Mouse (Mus musculus): ENCODE data around the gene Cd79b.
"Not testable (repeated sequence)": the region's sequence is repeated elsewhere in the genome, so short reads cannot be mapped to it uniquely, and the experiment has no call there.

The Cd79b gene

DNA sequence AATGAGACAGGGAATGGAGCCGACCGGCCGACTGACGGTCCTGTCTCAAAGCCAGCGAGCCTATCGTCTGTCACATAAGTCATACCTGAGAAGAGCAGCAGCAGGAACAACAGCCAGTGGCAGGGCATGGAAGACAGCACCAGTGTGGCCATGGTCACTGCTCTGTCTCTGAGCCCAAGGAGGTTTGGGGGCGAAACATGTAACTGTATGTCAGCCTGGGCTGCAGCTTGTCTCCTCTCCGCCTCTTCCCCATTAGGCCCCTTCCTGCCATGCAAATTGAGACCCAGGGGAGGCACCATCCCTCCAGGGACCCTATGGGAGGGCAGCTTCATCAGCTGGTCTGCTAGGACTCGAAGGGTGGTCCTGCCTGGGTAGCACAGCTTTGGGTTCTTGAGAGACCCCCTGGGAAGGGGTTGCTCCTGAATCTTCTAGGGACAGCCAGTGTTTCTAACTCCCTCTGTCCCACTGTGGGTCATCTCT is at the start of gene Cd79b:
Gene Cd79b, minus strand, starts transcription at position 430 of the 480 bp plus-strand sequence.
- in situ Hi-C loops (cut with MboI, MseI) = no loop called here

DNA sequence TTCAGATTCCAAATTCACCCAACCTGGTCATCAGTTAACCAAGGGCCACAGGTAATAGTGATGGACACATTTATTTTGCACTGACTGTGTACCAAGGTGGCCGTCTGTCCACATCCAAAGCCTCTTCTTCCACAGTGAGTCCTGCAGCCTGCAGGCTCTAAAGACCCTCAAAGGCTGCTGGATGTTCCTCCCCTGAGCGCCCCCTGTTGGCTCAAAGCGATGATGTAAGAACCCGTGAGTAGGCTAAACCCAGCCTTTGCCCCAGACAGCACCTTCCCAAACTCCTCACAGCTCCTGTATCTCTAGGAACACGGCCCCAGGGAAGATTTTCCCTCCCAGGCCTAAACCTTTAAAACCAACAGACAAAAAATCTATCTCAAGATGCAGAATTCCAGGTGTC is 44.8 kb upstream of the Cd79b start:
- in situ Hi-C loops (cut with MboI, MseI) = loop anchor here (10.0 kb wide), 1 partner anchor 795 kb away; no protein-coding TSS in a partner anchor

DNA sequence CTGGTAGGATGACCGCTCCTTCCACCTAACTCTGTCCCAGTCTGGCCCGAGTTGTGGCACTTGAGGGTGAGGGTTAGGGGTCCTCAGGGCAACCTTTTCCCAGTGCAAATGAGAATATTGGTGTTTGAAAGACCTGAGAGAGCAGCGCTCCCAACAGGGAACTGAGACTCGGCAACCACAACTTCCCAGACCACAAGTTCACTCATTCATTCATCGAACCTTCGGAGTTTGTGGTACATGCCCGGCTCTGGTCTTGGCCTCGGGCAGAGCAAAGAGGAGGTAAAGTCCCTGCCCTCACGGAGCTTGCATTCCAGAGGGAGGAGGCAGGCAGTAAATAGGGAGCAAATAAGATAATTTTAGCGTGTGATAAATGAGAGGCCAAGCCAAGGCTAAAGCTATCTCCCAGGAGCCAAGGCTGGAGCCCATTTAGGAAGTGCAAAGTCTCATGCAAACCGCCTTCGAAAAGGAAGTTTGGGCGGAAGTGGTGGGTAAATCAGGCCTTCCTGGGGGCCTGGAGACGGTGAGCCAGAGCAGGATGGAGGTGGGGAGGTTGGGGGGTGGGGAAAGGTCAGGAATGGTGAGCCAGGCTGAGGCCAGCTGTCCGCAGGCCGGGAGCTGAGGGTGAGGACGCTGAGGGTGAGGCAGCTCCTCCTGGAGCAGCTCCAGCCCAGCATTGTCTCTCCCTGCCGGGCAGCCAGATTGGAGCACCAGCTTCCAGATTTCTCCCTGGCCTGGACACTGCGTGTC is 41.0 kb upstream of the Cd79b start:
- in situ Hi-C loops (cut with MboI, MseI) = loop anchor here (10.0 kb wide), 1 partner anchor 799 kb away; no protein-coding TSS in a partner anchor

DNA sequence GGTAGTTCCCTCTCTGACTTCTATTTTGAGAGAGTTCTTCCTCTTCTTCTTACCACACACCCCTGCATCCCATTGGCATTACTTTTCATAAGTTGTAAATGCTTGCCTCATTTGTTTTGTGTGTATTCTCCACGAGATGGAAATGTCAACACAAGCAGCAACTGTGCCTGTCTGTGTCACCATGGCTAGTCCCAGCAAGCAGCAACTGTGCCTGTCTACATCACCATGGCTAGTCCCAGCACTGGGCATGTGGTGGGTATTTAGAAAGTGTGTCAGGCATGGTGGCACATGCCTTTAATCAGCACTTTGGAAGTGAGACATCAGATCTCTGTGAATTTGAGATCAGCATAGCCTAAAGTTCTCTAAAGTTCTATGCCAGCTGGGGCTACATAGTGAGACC is 39.6 kb upstream of the Cd79b start:
- in situ Hi-C loops (cut with MboI, MseI) = loop anchor here (10.0 kb wide), 1 partner anchor 801 kb away; no protein-coding TSS in a partner anchor

DNA sequence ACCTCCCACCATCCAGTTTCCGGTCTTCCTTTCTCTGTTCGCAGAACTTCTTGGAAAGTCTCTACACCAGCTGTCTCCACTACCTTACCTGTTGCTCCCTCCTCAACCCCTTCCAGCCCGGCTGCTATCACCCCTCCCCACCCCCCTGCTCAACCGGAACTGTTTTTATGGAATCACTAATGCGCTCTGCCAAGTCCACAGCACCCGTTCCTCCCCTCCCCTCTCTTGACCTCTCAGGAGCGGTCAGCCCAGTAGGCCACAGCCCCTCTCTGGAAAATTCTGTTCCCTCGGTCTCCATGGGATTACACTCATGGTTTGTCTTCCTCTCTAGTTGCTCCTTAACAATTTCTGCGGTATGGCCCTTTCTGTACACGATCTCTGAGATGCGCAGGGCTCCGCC is 38.6 kb upstream of the Cd79b start, which contains the start of gene Scn4a:
Gene Scn4a, minus strand, starts transcription at position 101 of the 400 bp plus-strand sequence.
- in situ Hi-C loops (cut with MboI, MseI) = loop anchor here (10.0 kb wide), 1 partner anchor 802 kb away; no protein-coding TSS in a partner anchor

DNA sequence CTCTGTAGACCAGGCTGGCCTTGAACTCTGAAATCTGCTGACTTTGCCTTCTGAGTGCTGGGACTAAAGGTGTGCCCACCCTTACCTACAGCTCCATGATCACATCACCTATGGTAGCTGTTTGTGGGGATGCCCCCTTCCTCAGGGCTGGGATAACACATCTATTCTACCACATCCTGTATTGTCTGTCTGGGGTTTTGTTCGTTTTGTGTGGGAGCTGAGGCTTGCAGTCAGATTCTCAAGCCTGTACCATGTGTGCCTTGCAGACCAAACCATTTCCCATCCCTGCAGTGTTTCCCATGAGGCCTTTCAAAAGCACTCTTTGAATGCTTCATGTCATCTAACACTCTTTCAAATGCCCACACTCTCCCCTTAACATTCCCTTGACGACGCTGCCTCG is 37.4 kb upstream of the Cd79b start:
- in situ Hi-C loops (cut with MboI, MseI) = loop anchor here (10.0 kb wide), 1 partner anchor 803 kb away; no protein-coding TSS in a partner anchor

DNA sequence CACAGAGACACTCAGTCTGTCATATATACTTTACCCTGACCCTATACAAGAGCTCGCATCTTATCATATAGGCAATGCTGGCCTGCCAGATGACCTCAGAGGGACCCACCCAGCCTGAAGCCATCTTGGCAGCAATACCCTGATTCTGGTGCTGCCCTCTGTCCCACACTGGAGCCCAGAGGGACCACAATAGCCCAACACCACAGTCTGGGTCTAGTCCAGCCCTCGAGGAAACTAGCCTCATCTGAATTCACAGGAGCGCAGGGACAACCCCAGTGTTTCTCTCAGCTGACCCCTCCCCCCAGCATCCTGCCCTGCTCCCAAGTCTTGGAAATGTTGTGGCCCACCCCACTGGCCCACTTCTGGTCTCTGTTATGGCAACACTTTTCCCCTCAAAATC is 36.7 kb upstream of the Cd79b start:
- in situ Hi-C loops (cut with MboI, MseI) = loop anchor here (10.0 kb wide), 1 partner anchor 804 kb away; no protein-coding TSS in a partner anchor

DNA sequence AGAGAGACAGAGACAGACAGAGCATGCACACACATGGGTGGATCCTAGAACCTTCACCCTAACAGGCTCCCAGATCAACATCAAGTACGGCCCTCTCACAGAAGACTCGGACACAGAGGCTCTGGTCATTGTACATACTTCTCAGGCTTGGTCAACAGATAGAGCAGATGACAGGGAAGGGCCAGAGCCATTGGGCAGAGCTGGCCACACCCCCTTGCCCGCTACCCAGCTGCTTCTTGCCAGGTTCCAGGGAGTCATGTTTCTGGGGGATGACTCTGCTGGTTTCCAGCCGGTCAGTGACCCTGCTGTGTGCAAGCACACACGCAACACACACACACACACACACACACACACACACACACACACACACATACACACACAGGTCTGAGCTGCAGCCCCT is 36.3 kb upstream of the Cd79b start:
- in situ Hi-C loops (cut with MboI, MseI) = loop anchor here (10.0 kb wide), 1 partner anchor 804 kb away; no protein-coding TSS in a partner anchor

DNA sequence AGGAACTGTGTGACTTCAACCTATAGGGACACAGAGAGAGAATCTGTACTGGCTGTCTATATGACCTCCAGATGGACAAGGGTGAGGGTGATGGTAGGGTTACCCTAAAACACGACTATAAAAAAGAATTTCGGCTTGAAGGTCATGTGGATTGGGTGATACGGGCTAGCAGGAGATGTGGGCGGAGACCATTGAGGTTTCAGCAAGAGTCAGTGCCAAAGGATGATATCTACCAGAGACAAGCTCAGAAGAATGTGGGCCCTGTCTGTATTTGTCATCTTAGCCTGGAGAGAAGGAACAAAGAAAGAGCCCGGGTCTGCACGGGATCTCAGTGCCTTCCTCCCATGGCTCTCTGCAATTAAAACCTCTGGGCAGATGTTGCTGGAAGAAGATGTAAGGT is 35.2 kb upstream of the Cd79b start:
- in situ Hi-C loops (cut with MboI, MseI) = loop anchor here (10.0 kb wide), 1 partner anchor 805 kb away; no protein-coding TSS in a partner anchor

DNA sequence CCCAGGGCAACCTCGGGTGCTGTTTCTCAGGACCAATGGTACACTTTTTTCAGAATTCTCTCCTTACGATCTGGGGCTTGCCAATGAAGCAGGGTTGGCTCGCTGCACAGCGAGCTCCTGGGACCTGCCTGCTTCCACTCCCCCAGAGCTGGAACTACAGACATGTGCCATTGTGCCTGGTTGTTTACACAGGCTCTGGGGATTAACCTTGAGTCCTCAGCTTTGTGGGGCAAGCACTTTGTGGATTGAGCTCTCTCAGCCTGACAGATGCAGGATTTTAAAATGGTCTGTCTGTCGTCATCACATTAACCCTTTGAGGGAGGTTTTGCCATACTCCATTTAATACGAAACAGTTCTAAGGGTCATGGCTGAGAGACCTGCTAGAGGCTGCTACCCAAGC is 30.3 kb upstream of the Cd79b start:
- in situ Hi-C loops (cut with MboI, MseI) = no loop called here

DNA sequence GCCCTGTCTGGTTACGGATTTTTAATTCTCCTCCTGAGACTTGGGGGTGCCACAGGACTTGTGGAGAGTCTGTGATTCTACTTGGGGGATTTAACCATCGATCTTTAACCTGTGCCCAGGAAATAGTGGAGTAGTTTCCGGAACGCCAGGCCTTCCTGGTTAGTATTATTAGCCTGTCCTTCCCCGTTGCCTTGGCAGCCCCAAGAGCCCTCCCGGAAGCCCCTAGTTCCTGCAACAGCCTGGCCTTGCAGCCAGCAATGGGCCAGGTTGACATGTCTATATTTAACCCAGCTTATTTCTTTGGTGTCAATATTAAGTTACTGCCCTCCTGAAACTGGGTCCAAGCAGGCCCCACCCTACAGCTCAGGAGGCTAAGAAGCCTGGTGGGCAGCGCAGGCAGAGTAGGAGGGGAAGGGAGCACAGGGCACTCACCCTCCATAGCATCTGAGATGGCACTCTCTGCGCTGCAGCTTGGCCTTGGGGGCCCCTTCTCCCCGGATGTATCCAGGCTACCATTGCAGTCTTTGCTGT is 26.5 kb upstream of the Cd79b start:
- in situ Hi-C loops (cut with MboI, MseI) = no loop called here

DNA sequence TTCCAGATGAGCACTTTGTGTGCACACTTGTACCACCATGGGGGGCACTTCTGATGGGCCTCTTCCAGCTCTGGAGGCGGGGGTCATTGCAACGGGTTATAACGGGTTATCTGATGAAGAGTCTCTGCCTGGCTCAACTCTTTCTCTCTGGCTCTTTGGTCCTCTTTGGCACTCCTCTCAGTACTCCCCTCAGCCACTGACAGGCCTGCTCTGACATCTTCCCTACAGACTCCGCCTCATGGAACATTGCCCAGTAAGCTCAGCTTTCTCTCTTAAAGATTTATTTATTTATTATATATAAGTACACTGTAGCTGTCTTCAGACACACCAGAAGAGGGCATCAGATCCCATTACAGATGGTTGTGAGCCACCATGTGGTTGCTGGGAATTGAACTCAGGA is 24.8 kb upstream of the Cd79b start:
- in situ Hi-C loops (cut with MboI, MseI) = not testable (repeated sequence)

DNA sequence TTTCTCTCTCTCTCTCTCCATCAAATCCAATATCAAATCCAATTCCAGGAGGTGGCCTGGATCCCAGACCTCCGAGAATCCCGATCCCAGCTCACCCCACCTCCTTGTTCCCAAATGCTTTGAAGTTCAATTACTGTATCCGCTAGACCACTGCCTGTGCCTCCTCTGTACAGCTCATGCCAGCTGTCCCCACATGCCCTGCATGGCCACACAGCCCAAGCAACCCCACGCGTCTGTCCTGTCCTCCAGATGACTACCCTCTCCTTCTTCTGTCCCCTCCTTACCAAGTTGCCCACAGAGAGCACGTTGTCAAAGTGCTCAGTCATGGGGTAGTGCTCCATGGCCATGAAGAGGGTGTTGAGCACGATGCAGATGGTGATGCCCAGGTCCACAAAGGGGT is 24.3 kb upstream of the Cd79b start:
- in situ Hi-C loops (cut with MboI, MseI) = no loop called here

DNA sequence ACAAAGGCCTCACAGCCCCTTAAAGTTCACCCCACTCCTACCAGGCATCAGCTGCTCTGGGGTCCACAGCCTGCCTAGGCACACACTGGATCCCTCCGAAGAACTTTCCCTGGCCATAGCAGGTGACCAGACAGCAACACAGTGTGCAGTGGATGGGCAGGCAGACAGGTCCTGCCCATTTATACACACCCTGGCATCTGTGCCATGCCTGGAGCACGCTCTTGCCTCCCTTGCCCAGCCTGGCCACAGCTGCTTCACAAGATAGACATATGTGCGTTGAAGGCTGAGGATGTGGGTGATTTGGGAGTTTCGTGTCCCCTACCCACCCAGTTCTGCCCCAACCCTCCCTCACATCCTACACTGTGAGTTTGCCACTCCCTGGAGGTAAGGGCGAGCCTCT is 23.5 kb upstream of the Cd79b start:
- in situ Hi-C loops (cut with MboI, MseI) = no loop called here

DNA sequence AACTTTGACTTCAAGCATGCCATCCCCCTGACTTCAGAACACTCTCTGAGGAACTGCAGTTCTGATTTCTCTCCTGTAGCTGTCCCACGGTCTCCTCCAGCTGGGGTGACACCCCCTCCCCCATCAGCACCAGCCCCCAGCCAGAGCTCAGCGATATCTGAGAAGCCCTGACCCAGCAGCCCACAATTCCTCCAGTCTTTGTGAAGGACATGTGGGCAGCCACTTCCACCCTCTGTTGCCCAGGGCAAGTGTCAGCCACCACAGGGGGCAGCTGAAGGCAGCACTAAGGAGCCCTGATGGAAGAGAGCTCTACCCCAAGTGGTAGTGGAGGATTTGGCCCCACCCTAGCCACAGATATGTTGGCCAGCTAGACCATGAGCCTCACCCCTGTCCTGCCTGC is 19.5 kb upstream of the Cd79b start:
- in situ Hi-C loops (cut with MboI, MseI) = no loop called here

DNA sequence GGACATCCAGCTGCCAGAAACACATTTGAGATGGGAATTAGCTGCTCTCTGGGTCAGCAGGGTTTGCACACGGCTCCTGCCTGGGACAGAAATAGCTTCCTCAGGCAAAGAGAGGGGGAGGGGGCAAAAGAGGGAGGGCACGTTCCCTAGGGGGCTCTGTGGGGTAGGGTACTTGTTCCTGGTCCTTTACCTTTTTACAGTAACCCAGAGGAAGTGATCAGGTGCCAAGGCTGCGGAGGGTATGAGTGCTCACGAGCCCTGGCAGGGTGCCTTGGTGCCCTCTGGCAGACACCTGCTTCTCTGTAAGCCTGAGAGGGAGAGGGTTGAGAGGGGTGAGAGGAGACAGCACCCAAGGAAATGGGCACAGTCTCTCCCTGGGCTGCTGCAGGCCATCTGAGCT is 17.9 kb upstream of the Cd79b start:
- in situ Hi-C loops (cut with MboI, MseI) = no loop called here

DNA sequence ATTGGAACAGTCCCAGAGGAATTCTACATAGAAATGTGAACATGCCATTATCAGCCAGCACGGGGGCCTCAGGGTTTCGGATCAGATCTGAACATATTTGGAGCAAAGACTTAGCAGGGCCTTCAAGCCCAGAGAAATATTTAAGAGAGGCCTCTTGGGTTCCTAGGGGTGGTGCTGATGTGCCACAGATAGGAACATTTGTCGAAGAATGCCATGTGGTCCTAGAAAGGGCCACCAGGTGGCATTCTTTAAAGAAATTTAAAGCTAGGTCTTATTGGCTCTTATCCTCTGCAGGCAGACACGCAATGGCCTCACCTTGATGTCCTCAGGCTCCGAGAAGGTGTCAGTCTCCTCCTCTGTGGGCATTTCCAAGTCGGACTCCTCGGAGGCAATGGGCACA is 15.1 kb upstream of the Cd79b start:
- in situ Hi-C loops (cut with MboI, MseI) = loop anchor here (5.0 kb wide), 1 partner anchor 48 kb away; no protein-coding TSS in a partner anchor

DNA sequence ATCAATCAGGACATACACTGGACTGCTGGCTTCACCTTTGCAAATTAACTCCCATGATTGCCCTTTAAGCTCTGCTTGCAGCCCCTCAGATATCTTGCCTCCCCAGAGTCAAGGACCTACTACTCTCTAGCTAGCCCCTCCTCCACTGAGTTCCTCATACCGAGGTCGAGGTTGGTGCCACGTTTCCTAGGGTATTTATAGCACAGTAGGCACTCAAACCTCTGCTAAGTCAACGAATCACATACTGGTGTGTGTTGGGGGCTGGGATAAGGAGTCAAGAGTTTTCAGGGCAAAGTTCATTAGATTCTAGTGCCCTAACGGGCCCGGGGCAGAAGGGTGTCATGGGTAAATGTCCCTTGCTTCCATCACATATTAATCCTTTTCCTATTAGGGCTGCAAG is 14.6 kb upstream of the Cd79b start:
- in situ Hi-C loops (cut with MboI, MseI) = loop anchor here (5.0 kb wide), 1 partner anchor 48 kb away; no protein-coding TSS in a partner anchor

DNA sequence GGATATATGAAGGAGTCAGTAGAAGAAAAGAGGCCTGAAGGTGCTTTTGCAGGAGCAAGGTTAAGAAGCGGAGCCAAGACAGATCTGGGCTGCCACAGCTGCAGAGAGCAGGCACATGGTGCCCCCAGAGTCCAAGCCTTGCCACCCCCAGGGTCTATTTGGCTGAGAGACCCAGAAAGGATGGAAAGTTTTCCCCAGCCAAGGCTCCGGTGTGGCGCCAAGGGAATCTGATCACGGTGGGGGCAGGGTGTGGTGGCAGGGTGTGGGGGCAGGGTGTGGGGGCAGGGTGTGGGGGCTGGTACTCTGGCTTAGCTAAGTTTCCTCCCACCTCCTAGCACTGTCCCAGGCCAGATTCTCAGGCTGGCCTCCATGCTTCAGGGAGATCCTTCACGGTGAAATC is 14.0 kb upstream of the Cd79b start:
- in situ Hi-C loops (cut with MboI, MseI) = loop anchor here (5.0 kb wide), 1 partner anchor 49 kb away; no protein-coding TSS in a partner anchor

DNA sequence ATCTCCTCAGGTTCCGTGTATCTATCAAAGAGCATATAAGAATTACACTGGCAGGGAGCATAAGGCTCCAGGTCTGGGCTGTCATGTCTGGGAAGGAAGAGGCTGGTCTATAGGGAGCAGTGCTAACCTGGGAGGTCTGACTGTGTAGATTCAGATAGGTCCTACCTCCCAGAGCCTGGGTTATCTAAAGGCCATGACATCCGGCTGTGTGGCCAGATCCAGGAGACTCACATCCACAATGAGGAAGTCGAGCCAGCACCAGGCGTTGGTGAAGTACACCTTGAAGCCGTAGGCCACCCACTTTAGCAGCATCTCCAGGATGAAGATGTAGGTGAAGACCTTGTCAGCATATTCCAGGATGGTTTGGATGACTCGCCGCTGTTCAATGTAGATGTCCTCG is 11.9 kb upstream of the Cd79b start:
- in situ Hi-C loops (cut with MboI, MseI) = loop anchor here (5.0 kb wide), 1 partner anchor 51 kb away; no protein-coding TSS in a partner anchor

DNA sequence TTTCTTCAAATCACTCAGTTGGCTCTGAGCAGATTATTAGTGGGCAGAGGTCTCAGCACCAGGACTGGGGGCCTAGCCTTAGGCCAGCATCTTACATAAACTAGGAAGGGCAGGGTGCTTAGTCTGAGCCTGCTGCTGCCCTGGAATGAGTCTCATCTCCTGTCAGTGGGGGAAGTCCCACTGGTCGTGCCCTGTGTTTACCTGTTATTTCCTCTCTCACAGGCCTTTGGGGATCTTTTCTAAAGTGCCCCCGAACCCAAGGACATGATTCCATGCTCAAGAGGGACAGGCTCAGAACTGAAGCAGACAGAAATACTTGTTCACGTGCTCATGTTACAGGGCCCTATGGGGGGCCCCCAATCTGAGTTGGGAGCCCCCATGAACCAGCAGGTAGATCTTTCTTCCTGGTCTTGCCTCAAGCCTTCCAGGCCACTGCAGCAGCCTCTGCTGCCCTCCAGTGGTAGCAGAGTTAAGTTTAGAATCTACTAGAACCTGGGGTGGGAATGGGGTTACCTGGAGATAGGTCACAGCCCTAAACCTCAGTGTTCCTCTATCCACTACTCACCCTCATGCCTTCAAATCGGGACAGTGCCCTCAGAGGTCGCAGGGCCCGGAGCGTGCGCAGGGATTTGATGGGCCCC is 11.1 kb upstream of the Cd79b start:
- in situ Hi-C loops (cut with MboI, MseI) = loop anchor here (5.0 kb wide), 1 partner anchor 52 kb away; no protein-coding TSS in a partner anchor

DNA sequence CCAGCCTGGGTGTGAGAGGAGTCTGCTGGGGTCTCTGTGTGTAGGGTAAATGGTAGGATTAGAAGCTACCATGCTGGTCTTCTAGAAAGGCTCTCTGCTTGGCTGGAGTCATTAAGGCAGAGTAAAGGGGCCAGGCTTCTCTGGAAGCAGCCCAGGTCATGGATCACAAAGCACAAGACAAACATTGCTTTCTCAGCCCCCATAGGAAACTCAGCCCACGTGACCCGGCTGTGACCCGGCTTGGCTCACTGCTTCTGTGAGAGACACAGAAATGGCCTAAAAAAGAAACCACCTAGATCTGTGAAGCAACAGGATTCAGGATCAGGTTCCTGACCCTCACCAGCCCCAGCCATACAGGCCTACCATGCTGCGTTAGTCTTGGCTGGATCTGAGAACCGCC is 10.3 kb upstream of the Cd79b start:
- in situ Hi-C loops (cut with MboI, MseI) = loop anchor here (5.0 kb wide), 2 partner anchors 38 to 52 kb away; no protein-coding TSS in a partner anchor

All from regulatory T cell (primary cell).